Mouse (Mus musculus) heart, postnatal 0 days (tissue): Measurements from ENCODE around the gene Arsb. TPM values are rescaled to one million over a fixed set of nuclear protein-coding genes. Genes with fewer than 3 reads are reported as not detected.
A peak's percentile ranks its signal among the peaks of the same experiment; 100 is the strongest.

Experiments used
- ATAC-seq: fragments of 200-750 bp; cut with Nextera tagmentation; 2 replicates; pipeline ENCODE4 v1.8.0; 2017; ENCODE audit warnings: low read depth, moderate number of reproducible peaks, moderate library complexity; ENCODE audit not compliant: insufficient read depth
- DNase-seq: peaks from one replicate; pipeline ENCODE4 v3.0.0-alpha.2; 2016; ENCODE audit warnings: low spot score
- H3K27ac ChIP-seq: fragments of 300-500 bp; sonication (generic); 2 replicates; pipeline ENCODE4 v1.5.1; 2014; ENCODE audit warnings: low read depth, mild to moderate bottlenecking
- H3K27me3 ChIP-seq: fragments of 300-500 bp; sonication (generic); 2 replicates; pipeline ENCODE4 v1.6.1; 2014; ENCODE audit warnings: low read length, mixed read lengths; ENCODE audit not compliant: control insufficient read depth, insufficient read depth
- H3K36me3 ChIP-seq: fragments of 300-500 bp; sonication (generic); replicated peaks from 2 replicates; pipeline ENCODE4 v1.6.1; 2014; ENCODE audit warnings: low read length, mixed read lengths; ENCODE audit not compliant: control insufficient read depth, insufficient read depth
- H3K4me1 ChIP-seq: fragments of 300-500 bp; sonication (generic); 2 replicates; pipeline ENCODE4 v1.6.1; 2014; ENCODE audit warnings: antibody characterized with exemption; ENCODE audit not compliant: control insufficient read depth, insufficient read depth
- H3K4me2 ChIP-seq: fragments of 300-500 bp; sonication (generic); 2 replicates; pipeline ENCODE4 v1.6.1; 2014; ENCODE audit warnings: low read depth, mild to moderate bottlenecking, low read length, moderate library complexity
- H3K4me3 ChIP-seq: fragments of 300-500 bp; sonication (generic); 2 replicates; pipeline ENCODE4 v1.5.1; 2014; ENCODE audit warnings: low read depth, low read length
- H3K9ac ChIP-seq: fragments of 300-500 bp; sonication (generic); replicated peaks from 2 replicates; pipeline ENCODE4 v1.6.1; 2014; ENCODE audit warnings: low read depth, low read length, mixed read lengths
- H3K9me3 ChIP-seq: fragments of 300-500 bp; sonication (generic); replicated peaks from 2 replicates; pipeline ENCODE4 v1.6.1; 2016; ENCODE audit warnings: low read length; ENCODE audit not compliant: control insufficient read depth
- CTCF ChIP-seq: IDR thresholded peaks from 2 replicates; pipeline ENCODE4 v1.5.1; 2016; ENCODE audit warnings: antibody characterized with exemption, control low read depth, low read depth
- EP300 ChIP-seq: IDR thresholded peaks from 2 replicates; pipeline ENCODE4 v1.6.1; 2016; ENCODE audit warnings: antibody characterized with exemption, low read depth
- WGBS: fragments of 180-500 bp; shearing (Covaris S2); extraction: QIAGEN DNeasy Blood & Tissue Kit; methylation state at CpG from one replicate; pipeline ENCODE4 v1.1.7; 2014; 5-methylcytosine and 5-hydroxymethylcytosine counted together
- polyA plus RNA-seq: library from polyadenylated mRNA; unstranded; fragments of >200 nt; fragmentation: Nextera tagmentation; extraction: Ambion mirVana; gene quantifications from 2 replicates; pipeline ENCODE4 v1.2.1, GENCODE M21; 2015
- total RNA-seq: library from RNA; depleted of rRNA; stranded (reverse); fragments of >200 nt; gene quantifications from 2 replicates; pipeline ENCODE4 v1.2.3, GENCODE M21; 2014; ENCODE audit warnings: low replicate concordance

Arsb gene
- total and polyA plus RNA-seq, 2 experiments from 2014 or later, result 3.0 to 6.2 TPM

DNA sequence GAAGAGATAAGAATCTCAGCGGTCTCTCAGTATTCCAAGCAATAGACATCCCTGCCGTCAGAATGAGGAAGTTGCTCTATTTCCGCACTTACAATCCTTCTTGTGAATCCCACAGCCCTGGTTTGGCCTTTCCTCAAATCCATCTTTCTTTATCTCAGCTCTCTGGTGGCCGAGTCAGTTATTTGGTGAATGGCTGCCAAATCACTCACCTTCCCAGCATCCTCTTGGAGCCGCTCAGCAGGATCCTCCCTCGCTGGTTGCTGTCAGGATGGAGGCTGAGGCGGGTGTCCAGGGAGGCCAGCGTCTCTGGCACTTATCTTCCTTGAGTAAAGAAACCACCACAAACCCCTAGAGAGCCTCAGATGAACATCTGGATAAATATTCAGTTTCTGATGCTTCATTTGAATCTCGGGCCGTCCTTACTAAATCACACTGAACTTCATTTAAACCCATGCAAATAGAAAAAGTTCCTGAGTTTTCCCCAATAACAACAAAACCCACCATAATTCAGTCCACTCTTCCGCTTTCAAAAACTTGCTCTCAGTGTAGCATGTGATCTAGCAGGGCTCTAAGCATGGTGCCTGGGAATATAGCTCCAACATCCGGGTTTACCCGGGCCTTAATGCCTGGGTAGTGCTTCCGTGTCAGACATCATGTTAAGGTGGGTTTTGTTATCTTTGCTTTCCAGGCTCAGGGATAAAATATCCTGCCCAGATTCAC lies 81.1 kb downstream of the Arsb start:
- 48% methylated on average over 14 of the region's 14 CpGs for whole genome bisulfite sequencing
- Histone ChIP-seq H3K27ac (peak overlapping the region; percentile 46), H3K4me1 (peaks cover 5% of the 10 kb centered on the region), H3K4me3 (no peak overlapping the region), H3K9me3 (no peaks in the 10 kb centered on the region), H3K9ac (no peak overlapping the region), H3K4me2 (no peak overlapping the region), H3K36me3 (no peaks in the 10 kb centered on the region), H3K27me3 (no peaks in the 10 kb centered on the region)
- ATAC-seq, result no peak
- no peak for TF ChIP-seq CTCF
- no peak for TF ChIP-seq EP300
- DNase-seq, result peak; percentile 11

GRCm38 (mm10) chr13:93853767-93854166 lies 82.3 kb downstream of the Arsb start:
- 89% methylated on average over 6 of the region's 6 CpGs for WGBS
- no peaks in the 10 kb centered on the region for H3K36me3 ChIP-seq
- H3K9ac ChIP-seq, result no peak overlapping the region
- ATAC-seq, result no peak
- peaks cover 5% of the 10 kb centered on the region for H3K4me1 ChIP-seq
- no peaks in the 10 kb centered on the region for H3K9me3 ChIP-seq
- TF ChIP-seq EP300 (no peak), CTCF (no peak)
- H3K27me3 ChIP-seq, result no peaks in the 10 kb centered on the region
- H3K4me3 ChIP-seq, result no peak overlapping the region
- no peak overlapping the region for H3K27ac ChIP-seq
- DNase-seq, result no peak
- H3K4me2 ChIP-seq, result no peak overlapping the region

DNA sequence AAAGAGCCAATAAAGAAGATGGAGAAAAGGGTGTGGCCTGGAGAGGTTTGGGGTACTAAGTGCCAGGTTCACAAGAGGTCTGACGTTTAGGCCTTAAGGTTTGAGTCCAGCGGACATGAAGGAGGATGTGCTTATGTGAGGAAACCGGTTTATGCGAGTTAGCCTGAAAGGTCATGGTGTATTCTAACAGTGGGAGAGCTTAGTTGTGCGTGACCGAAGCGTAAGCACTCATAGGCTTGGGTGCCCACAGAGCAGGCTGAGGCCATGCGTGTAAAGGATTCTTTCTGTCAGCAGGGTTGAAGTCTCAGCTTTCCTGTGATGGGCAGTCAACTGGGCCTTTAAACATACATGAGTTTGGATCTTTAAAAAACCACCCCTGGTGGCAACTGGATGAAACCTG lies 82.9 kb downstream of the Arsb start:
- no peaks in the 10 kb centered on the region for H3K27me3 ChIP-seq
- H3K4me1 ChIP-seq, result peaks cover 5% of the 10 kb centered on the region
- H3K9ac ChIP-seq, result no peak overlapping the region
- no peak overlapping the region for H3K27ac ChIP-seq
- WGBS, result 91% methylated on average over 8 of the region's 8 CpGs
- no peak overlapping the region for H3K4me2 ChIP-seq
- no peak for ATAC-seq
- no peak overlapping the region for H3K4me3 ChIP-seq
- H3K9me3 ChIP-seq, result no peaks in the 10 kb centered on the region
- no peak for DNase-seq
- TF ChIP-seq CTCF (no peak), EP300 (no peak)
- H3K36me3 ChIP-seq, result no peaks in the 10 kb centered on the region

DNA sequence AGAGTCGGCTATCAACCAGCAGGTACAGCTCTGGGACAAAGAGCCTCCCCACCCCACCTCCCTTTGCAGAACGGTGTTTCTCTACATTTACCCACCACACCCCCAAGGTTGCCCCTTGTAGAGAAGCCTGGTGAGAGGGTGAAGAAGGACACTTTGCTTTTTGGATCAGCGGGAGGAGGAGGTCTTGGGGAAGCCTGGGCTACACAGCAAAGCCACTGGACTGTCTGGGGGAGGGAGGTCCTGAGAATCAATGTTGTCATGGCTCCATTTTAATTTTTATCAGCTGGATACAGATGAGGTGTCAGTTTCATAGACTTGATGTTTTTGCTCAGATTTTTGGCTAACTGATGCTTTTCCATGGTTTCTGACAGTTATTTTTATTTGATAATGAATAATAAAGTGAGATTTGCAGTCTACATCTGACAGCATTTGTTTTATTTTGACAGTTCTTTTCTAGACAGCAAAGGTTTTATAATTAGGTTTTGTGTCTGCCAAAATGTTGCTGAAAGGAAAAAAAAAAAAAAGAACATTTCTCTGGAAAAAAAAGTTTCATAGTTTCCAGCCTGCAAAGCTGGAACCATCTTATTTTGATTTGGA lies 83.6 kb downstream of the Arsb start:
- Histone ChIP-seq H3K9me3 (no peaks in the 10 kb centered on the region), H3K4me2 (no peak overlapping the region), H3K9ac (no peak overlapping the region), H3K4me1 (peaks cover 5% of the 10 kb centered on the region), H3K27me3 (no peaks in the 10 kb centered on the region), H3K36me3 (no peaks in the 10 kb centered on the region), H3K27ac (no peak overlapping the region), H3K4me3 (no peak overlapping the region)
- WGBS, result 73% methylated on average over 3 of the region's 3 CpGs
- DNase-seq (no peak), ATAC-seq (no peak)
- TF ChIP-seq CTCF, result no peak
- TF ChIP-seq EP300, result no peak

GRCm38 (mm10) chr13:93855701-93856183 lies 84.3 kb downstream of the Arsb start:
- Histone ChIP-seq H3K27ac (peak overlapping the region; percentile 41; the same call in 1 of the 2 replicates), H3K27me3 (no peaks in the 10 kb centered on the region), H3K4me1 (peaks cover 5% of the 10 kb centered on the region), H3K9ac (no peak overlapping the region), H3K9me3 (no peaks in the 10 kb centered on the region), H3K4me3 (peak overlapping the region; percentile 33), H3K36me3 (no peaks in the 10 kb centered on the region), H3K4me2 (peak overlapping the region; percentile 57)
- TF ChIP-seq CTCF (peak; percentile 38), EP300 (no peak)
- peak; percentile 27 for ATAC-seq
- WGBS, result 10% methylated on average over 11 of the region's 11 CpGs
- DNase-seq, result peak; percentile 36

DNA sequence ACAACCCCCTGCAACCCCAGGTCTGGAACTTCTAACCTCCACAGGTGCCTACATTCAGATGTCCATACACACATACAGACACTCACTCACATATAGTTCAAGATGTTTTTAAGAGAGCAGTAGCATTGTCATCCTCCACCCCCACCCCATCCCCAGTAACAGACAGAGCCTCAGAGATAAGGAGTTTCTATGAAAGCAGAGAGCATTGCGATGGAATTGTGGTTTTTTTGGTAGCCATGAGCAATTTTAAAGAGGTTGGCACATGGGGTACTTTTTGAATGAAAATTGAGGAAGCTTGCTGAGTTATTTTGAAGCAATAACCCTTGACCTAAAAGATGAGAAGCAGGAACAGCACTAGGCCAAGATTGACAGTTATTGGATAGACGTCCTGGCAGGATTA lies 89.8 kb downstream of the Arsb start:
- no peaks in the 10 kb centered on the region for H3K4me1 ChIP-seq
- no peaks in the 10 kb centered on the region for H3K27me3 ChIP-seq
- no peak overlapping the region for H3K9ac ChIP-seq
- WGBS, result 69% methylated on average over 2 of the region's 2 CpGs
- TF ChIP-seq CTCF (no peak), EP300 (no peak)
- no peak overlapping the region for H3K27ac ChIP-seq
- H3K4me3 ChIP-seq, result no peak overlapping the region
- no peak overlapping the region for H3K4me2 ChIP-seq
- DNase-seq, result no peak
- no peak for ATAC-seq
- H3K9me3 ChIP-seq, result no peaks in the 10 kb centered on the region
- no peaks in the 10 kb centered on the region for H3K36me3 ChIP-seq
